Mouse (Mus musculus): ENCODE data around the gene Atr. TPM values are rescaled to one million over a fixed set of nuclear protein-coding genes. Genes with fewer than 3 reads are reported as not detected.

Atr gene
- polyA plus RNA-seq, 1 experiment from 2014 or later = 22.6 TPM

GRCm38 (mm10) chr9:95844825-95845460 is 12.5 kb upstream of the Atr start, which contains the start of gene Pls1:
Gene Pls1, minus strand, starts transcription at chr9:95845311.
- Histone ChIP-seq H3K4me3 (peak within 1 kb of the TSS; percentile 74), H3K9me3 (replicated peaks) (no peaks in the 10 kb centered on the region), H3K4me1 (peaks cover 19% of the 10 kb centered on the region), H3K27ac (peak within 1 kb of the TSS; percentile 75), H3K27me3 (ENCODE audit: low read depth, poor library complexity, severe bottlenecking) (peaks cover 35% of the 10 kb centered on the region), H3K36me3 (no peaks in the 10 kb centered on the region)
- WGBS = 1% methylated on average over 46 of the region's 46 CpGs
- peak; percentile 91 for DNase-seq (ENCODE audit: low spot score)

- peaks cover 35% of the 10 kb centered on the region for H3K27me3 ChIP-seq (ENCODE audit: low read depth, poor library complexity, severe bottlenecking)
- no peaks in the 10 kb centered on the region for H3K9me3 ChIP-seq (replicated peaks)
- H3K27ac ChIP-seq = no peak overlapping the region
- WGBS = 74% methylated on average over 4 of the region's 4 CpGs
- H3K36me3 ChIP-seq = no peaks in the 10 kb centered on the region
- no peak for DNase-seq (ENCODE audit: low spot score)
- peak overlapping the region; percentile 74; the same call in 1 of the 2 replicates for H3K4me3 ChIP-seq
- peaks cover 19% of the 10 kb centered on the region for H3K4me1 ChIP-seq
Measured at GRCm38 (mm10) chr9:95845711-95846110, 11.7 kb upstream of the Atr start.

GRCm38 (mm10) chr9:95851671-95852070 is 5.7 kb upstream of the Atr start:
- WGBS = 69% methylated on average over 11 of the region's 11 CpGs
- Histone ChIP-seq H3K27ac (no peak overlapping the region), H3K4me3 (no peak overlapping the region), H3K27me3 (ENCODE audit: low read depth, poor library complexity, severe bottlenecking) (0 out of 2 replicates have a peak, but pooled peaks cover under 1% of the 10 kb centered on the region), H3K9me3 (replicated peaks) (no peaks in the 10 kb centered on the region), H3K36me3 (no peaks in the 10 kb centered on the region), H3K4me1 (no peaks in the 10 kb centered on the region)
- no peak for DNase-seq (ENCODE audit: low spot score)

GRCm38 (mm10) chr9:95852896-95853295 is 4.5 kb upstream of the Atr start:
- 29% methylated on average over 4 of the region's 4 CpGs for WGBS

GRCm38 (mm10) chr9:95854891-95855290 is 2.5 kb upstream of the Atr start:
- DNase-seq (ENCODE audit: low spot score) = no peak
- no peaks in the 10 kb centered on the region for H3K27me3 ChIP-seq (ENCODE audit: low read depth, poor library complexity, severe bottlenecking)
- H3K27ac ChIP-seq = no peak overlapping the region
- no peaks in the 10 kb centered on the region for H3K36me3 ChIP-seq
- 77% methylated on average over 2 of the region's 2 CpGs for WGBS
- peaks cover 8% of the 10 kb centered on the region; the same call in 1 of the 2 replicates for H3K4me1 ChIP-seq
- H3K9me3 ChIP-seq (replicated peaks) = no peaks in the 10 kb centered on the region
- no peak overlapping the region for H3K4me3 ChIP-seq

More at GRCm38 (mm10) chr9:95852896-95853295, 4.5 kb upstream of the Atr start:
- DNase-seq (ENCODE audit: low spot score) = peak; percentile 83
- Histone ChIP-seq H3K36me3 (no peaks in the 10 kb centered on the region), H3K4me1 (peaks cover 4% of the 10 kb centered on the region; the same call in 1 of the 2 replicates), H3K27ac (no peak overlapping the region), H3K4me3 (no peak overlapping the region), H3K9me3 (replicated peaks) (no peaks in the 10 kb centered on the region), H3K27me3 (ENCODE audit: low read depth, poor library complexity, severe bottlenecking) (no peaks in the 10 kb centered on the region)

GRCm38 (mm10) chr9:95856004-95856403 is 1.4 kb upstream of the Atr start:
- Histone ChIP-seq H3K9me3 (replicated peaks) (no peaks in the 10 kb centered on the region), H3K4me3 (no peak overlapping the region), H3K4me1 (peaks cover 8% of the 10 kb centered on the region; the same call in 1 of the 2 replicates), H3K36me3 (no peaks in the 10 kb centered on the region), H3K27ac (no peak overlapping the region), H3K27me3 (ENCODE audit: low read depth, poor library complexity, severe bottlenecking) (no peaks in the 10 kb centered on the region)
- WGBS = 93% methylated on average over 4 of the region's 4 CpGs
- no peak for DNase-seq (ENCODE audit: low spot score)

DNA sequence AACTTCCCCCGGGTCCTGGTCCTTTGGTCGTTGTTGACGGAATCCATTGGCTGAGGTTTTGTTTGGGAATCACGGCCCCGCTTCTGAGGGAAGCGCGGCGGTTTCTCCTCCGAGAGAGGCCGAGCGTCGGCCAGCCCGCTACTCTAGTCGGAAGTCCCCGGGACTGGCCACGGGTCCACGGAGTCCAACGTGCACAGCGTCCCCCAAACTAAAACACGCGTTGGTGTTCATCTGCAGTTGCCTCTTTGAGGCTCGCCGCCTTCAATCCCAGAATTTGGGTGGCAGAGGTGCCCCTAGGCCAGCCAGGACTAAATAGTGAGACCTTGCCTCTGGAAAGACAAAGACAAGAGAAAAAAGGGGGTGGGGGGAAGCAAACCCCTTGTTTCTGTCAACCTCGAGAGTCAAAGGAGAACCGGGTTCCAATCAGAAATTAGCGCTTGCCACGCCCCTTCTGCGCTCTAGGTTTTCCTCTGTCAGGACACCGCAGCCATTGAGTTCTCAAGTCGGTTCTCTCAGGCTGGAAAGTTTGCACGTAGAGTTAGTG is 702 bp downstream of the Atr start:
- DNase-seq (ENCODE audit: low spot score) = peak; percentile 72
- WGBS = under 1% methylated on average over 31 of the region's 31 CpGs
- Histone ChIP-seq H3K4me3 (peak overlapping the region; percentile 94), H3K36me3 (0 out of 2 replicates have a peak, but pooled peaks cover 6% of the 10 kb centered on the region), H3K27ac (peak overlapping the region; percentile 93), H3K27me3 (ENCODE audit: low read depth, poor library complexity, severe bottlenecking) (no peaks in the 10 kb centered on the region), H3K9me3 (replicated peaks) (no peaks in the 10 kb centered on the region), H3K4me1 (peaks cover 8% of the 10 kb centered on the region; the same call in 1 of the 2 replicates)

DNA sequence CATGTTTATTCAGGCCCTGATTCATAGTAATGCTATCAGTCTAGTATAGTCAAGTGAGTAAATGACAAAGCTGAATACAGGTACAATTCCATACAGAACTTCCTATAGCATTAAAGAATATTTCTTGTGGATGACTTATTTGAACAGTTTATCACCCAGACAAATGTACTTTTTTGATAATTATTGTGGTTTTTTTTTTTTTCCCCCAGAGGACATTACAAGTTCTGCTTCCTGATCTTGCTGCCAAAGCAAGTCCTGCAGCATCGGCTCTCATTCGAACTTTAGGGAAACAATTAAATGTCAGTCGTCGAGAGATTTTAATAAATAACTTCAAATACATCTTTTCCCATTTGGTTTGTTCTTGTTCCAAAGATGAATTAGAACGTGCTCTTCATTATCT is 20.8 kb downstream of the Atr start:
- Histone ChIP-seq H3K4me3 (no peak overlapping the region), H3K27ac (no peak overlapping the region), H3K4me1 (no peaks in the 10 kb centered on the region), H3K27me3 (ENCODE audit: low read depth, poor library complexity, severe bottlenecking) (no peaks in the 10 kb centered on the region), H3K9me3 (replicated peaks) (no peaks in the 10 kb centered on the region), H3K36me3 (peaks cover 43% of the 10 kb centered on the region)
- DNase-seq (ENCODE audit: low spot score) = no peak
- WGBS = 94% methylated on average over 5 of the region's 5 CpGs

DNA sequence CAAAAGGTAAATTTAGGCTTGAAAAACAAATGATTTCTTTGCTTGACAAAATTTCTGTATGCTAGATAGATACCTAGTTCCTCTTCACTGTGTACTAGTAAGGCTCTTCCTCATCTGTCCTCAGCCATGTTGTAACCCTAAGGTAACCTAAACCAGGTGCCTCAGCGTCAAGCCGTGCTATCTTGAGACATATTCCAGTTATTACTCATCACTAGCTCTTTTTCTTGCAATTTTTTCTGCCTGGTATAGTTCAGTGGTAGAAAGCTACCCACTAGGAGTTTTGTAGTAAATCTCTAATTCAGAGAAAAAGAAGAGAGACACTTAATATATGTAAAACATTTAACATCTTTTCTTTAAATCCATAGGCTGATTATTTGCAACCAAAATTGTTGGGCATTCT is 25.4 kb downstream of the Atr start:
- DNase-seq (ENCODE audit: low spot score) = no peak
- Histone ChIP-seq H3K4me3 (no peak overlapping the region), H3K27ac (no peak overlapping the region), H3K27me3 (ENCODE audit: low read depth, poor library complexity, severe bottlenecking) (no peaks in the 10 kb centered on the region), H3K36me3 (peaks cover 49% of the 10 kb centered on the region), H3K9me3 (replicated peaks) (no peaks in the 10 kb centered on the region), H3K4me1 (no peaks in the 10 kb centered on the region)
- WGBS = 96% methylated on average over 2 of the region's 2 CpGs

DNA sequence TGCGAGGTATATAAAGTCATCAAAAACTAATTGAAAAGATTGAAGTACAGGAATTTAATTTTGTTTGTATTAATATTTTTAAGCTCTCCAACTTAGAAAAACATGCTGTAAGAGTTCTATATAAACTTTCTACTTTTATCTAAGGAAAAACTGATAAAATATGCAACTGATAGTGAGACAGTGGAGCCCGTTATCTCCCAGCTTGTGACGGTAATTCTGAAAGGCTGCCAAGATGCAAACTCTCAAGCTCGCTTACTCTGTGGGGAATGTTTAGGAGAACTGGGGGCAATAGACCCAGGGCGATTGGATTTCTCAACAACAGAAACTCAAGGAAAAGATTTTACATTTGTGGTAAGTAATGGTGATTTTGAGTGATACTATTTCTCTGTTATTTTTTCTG is 40.0 kb downstream of the Atr start:
- H3K9me3 ChIP-seq (replicated peaks) = no peaks in the 10 kb centered on the region
- peaks cover 62% of the 10 kb centered on the region for H3K36me3 ChIP-seq
- H3K27ac ChIP-seq = no peak overlapping the region
- DNase-seq (ENCODE audit: low spot score) = no peak
- 96% methylated on average over 5 of the region's 5 CpGs for WGBS
- H3K4me1 ChIP-seq = no peaks in the 10 kb centered on the region
- H3K4me3 ChIP-seq = no peak overlapping the region
- H3K27me3 ChIP-seq (ENCODE audit: low read depth, poor library complexity, severe bottlenecking) = no peaks in the 10 kb centered on the region

GRCm38 (mm10) chr9:95932855-95933254 is 75.5 kb downstream of the Atr start:
- no peak for DNase-seq (ENCODE audit: low spot score)
- H3K9me3 ChIP-seq (replicated peaks) = no peaks in the 10 kb centered on the region

GRCm38 (mm10) chr9:95953658-95954057 is 96.3 kb downstream of the Atr start:
- no peak overlapping the region for H3K27ac ChIP-seq
- no peak for DNase-seq (ENCODE audit: low spot score)
- H3K36me3 ChIP-seq = peaks cover 24% of the 10 kb centered on the region
- 91% methylated on average over 4 of the region's 4 CpGs for WGBS
- peak overlapping the region; percentile 89 for H3K4me3 ChIP-seq
- no peaks in the 10 kb centered on the region for H3K9me3 ChIP-seq (replicated peaks)
- no peaks in the 10 kb centered on the region for H3K4me1 ChIP-seq
- no peaks in the 10 kb centered on the region for H3K27me3 ChIP-seq (ENCODE audit: low read depth, poor library complexity, severe bottlenecking)

More at GRCm38 (mm10) chr9:95932855-95933254, 75.5 kb downstream of the Atr start:
- no peak overlapping the region for H3K27ac ChIP-seq
- no peaks in the 10 kb centered on the region for H3K27me3 ChIP-seq (ENCODE audit: low read depth, poor library complexity, severe bottlenecking)
- H3K4me3 ChIP-seq = no peak overlapping the region
- H3K36me3 ChIP-seq = peaks cover 27% of the 10 kb centered on the region
- no peaks in the 10 kb centered on the region for H3K4me1 ChIP-seq

- peak; percentile 55 for DNase-seq (ENCODE audit: low spot score)
- Histone ChIP-seq H3K36me3 (peaks cover 27% of the 10 kb centered on the region), H3K9me3 (replicated peaks) (no peaks in the 10 kb centered on the region), H3K4me3 (peak overlapping the region; percentile 89), H3K27me3 (ENCODE audit: low read depth, poor library complexity, severe bottlenecking) (no peaks in the 10 kb centered on the region), H3K4me1 (no peaks in the 10 kb centered on the region), H3K27ac (peak overlapping the region; percentile 97)
- WGBS = 0% methylated on average over 7 of the region's 7 CpGs
Measured at GRCm38 (mm10) chr9:95954226-95954584, 96.8 kb downstream of the Atr start.
